Mouse (Mus musculus) heart, adult 2 months (tissue): ENCODE data around the gene Pard6b. TPM values are rescaled to one million over a fixed set of nuclear protein-coding genes. Genes with fewer than 3 reads are reported as not detected.

ENCODE experiments used
- DNase-seq, 2 experiments: peaks; one replicate each; pipeline ENCODE4 v3.0.0; 2021
- H3K27ac ChIP-seq: fragments of 200-600 bp; 2 replicates; pipeline ENCODE4 v1.8.1; 2022
- H3K27me3 ChIP-seq: fragments of 200-500 bp; 2 replicates; pipeline ENCODE4 v1.6.1; 2012; ENCODE audit warnings: mild to moderate bottlenecking, low read length, inconsistent platforms, mixed read lengths; ENCODE audit not compliant: control insufficient read depth, insufficient read depth
- H3K36me3 ChIP-seq: fragments of 200-500 bp; 2 replicates; pipeline ENCODE4 v1.6.1; 2012; ENCODE audit warnings: low read length, inconsistent platforms; ENCODE audit not compliant: control insufficient read depth, insufficient read depth
- H3K4me1 ChIP-seq: fragments of 200-500 bp; 2 replicates; pipeline ENCODE4 v1.6.1; 2011; ENCODE audit warnings: low read length; ENCODE audit not compliant: control insufficient read depth, insufficient read depth
- H3K4me3 ChIP-seq: fragments of 200-600 bp; 2 replicates; pipeline ENCODE4 v1.8.1; 2022
- H3K79me2 ChIP-seq: fragments of 200-500 bp; replicated peaks from 2 replicates; pipeline ENCODE4 v1.6.1; 2012; ENCODE audit warnings: mild to moderate bottlenecking, inconsistent platforms, low read length, moderate library complexity, mixed read lengths; ENCODE audit not compliant: control insufficient read depth, insufficient read depth
- H3K9ac ChIP-seq: fragments of 200-500 bp; 2 replicates; pipeline ENCODE4 v1.6.1; 2012; ENCODE audit warnings: low read depth, mild to moderate bottlenecking, control low read depth, inconsistent platforms, low read length, mixed read lengths
- CTCF ChIP-seq: fragments of 200-600 bp; IDR thresholded peaks from 2 replicates; pipeline ENCODE4 v1.8.1; 2022; ENCODE audit warnings: antibody characterized with exemption, mild to moderate bottlenecking, moderate library complexity
- EP300 ChIP-seq: fragments of 200-500 bp; IDR thresholded peaks from 2 replicates; pipeline ENCODE4 v1.6.1; 2011; ENCODE audit warnings: low read depth, low read length, control low read depth; ENCODE audit not compliant: insufficient read depth
- POLR2A ChIP-seq: fragments of 200-500 bp; IDR thresholded peaks from 2 replicates; pipeline ENCODE4 v1.6.1; 2011; ENCODE audit warnings: mild to moderate bottlenecking, low read depth, low read length, control low read depth; ENCODE audit not compliant: insufficient read depth
- WGBS: fragments of 180-500 bp; shearing (Covaris S2); methylation state at CpG from one replicate; pipeline ENCODE4 v1.1.7; 2018; 5-methylcytosine and 5-hydroxymethylcytosine counted together
- intact Hi-C: fragments of 180-260 bp; cut with DNase I; formaldehyde crosslinking; loops from one replicate; pipeline ENCODE4 v1.15.1; 2025
- long read RNA-seq: library from polyadenylated mRNA; stranded (forward); transcript quantifications from one replicate; pipeline ENCODE4 v2.0.0, GENCODE M21; 2021
- polyA plus RNA-seq: library from polyadenylated mRNA; depleted of rRNA; stranded (reverse); fragments of >200 nt; gene quantifications from 2 replicates; pipeline ENCODE4 v1.2.3, GENCODE M21; 2012; rRNA removed
- total RNA-seq, 2 experiments: library from RNA; stranded (reverse); gene quantifications; 2 replicates each; pipeline ENCODE4 v1.2.3; 2021

Gene Pard6b
- total RNA-seq: 1 to 10 TPM; 2.0 to 2.2 TPM
- 2.4 TPM in 2 replicates for polyA plus RNA-seq
- long read RNA-seq, partial matches to known transcripts: 1 of 3 reads
- long read RNA-seq, other reads (novel, unspliced or antisense): 0 of 3 reads

DNA sequence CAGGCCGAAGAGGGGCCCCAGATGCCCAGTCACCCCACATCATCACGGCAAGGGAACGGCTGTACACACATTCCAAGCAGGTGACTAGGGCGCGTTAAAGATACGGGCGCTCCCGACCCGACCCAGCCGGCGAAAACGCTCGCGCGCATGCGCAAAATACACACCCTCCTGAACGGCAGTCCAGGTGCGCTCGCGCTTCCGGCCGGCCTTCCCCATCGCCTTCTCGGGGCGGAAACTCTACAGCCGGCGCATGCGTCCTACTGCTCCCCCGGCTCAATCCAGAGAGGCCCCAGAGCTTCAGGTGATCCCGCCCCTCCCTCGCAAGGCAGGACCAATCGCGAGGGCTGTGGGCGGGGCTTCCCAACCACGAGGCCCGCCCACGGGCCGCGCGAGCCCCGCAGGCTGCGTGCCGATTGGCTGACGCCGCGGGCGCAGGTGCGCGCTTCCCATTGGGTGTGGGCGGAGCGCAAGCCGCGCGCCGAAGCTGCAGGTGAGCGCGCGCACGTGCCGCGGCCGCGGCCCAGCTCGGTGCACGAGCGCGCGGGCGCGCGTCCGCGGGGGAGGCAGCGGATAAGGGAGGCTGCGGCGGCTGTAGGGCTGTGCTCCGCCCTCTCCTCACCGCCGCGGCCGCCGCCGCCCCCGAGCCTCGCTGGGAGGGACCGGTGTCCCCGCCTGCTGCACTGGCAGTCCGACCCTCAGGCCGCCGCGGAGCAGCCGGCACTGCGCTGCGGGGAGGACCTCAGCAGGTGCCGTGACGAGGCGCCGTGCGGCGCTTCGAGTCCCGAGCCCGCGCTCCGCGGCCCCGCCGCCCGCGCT lies at the start of gene Pard6b:
Gene Pard6b, plus strand, starts transcription at position 574 of the 816 bp plus-strand sequence.
- WGBS: under 1% methylated on average over 97 of the region's 110 CpGs
- Histone ChIP-seq H3K9ac (peak within 1 kb of the TSS; percentile 77), H3K27me3 (peaks cover 3% of the 10 kb centered on the region; the same call in 1 of the 2 replicates), H3K4me1 (no peaks in the 10 kb centered on the region), H3K36me3 (no peaks in the 10 kb centered on the region), H3K27ac (peak within 1 kb of the TSS; percentile 59), H3K4me3 (peak within 1 kb of the TSS; percentile 74), H3K79me2 (no peaks in the 10 kb centered on the region)
- intact Hi-C loops: no loop called here
- peak; percentile 89 to 95 for DNase-seq
- TF ChIP-seq CTCF (no peak), EP300 (no peak), POLR2A (no peak)

DNA sequence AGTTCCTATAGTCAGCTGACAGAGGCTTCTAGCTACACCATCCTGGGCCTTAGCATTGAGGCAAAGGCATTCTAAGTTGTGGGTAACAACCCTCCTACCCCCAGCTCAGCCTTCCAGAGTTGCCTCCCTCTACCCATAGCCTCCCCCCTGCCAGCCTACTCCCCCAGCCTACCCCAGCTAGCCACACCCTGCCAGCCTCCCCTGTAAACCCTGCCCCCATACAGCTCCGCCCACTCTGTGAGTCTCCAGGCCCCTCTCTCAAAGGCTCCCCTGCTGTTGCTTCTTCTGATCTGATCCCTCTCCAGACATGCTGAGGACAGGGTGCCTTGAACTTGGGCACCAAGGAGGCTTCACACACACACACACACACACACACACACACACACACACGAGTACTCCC lies 49.0 kb upstream of the Pard6b start:
- intact Hi-C loops: no loop called here
- H3K36me3 ChIP-seq: no peaks in the 10 kb centered on the region

DNA sequence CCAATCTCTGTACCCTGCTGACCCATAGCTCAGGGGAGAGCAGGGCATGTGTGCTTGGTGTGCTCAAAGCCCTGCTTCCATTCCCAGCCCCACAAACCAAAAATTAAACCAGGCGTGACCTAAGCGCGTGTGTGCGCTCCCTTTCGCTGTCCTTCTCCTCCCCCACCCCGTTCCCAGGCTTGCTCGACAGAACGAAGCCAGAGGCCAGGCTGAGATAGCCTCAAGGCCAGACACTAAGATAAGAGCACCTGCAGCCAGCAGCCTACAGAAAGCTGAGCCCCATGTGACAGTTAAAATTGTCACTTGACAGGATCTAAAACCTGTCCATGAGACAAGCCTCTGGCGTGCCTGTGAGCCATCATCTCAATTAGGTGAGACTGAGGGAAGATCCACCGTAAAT lies 46.9 kb upstream of the Pard6b start:
- Histone ChIP-seq H3K9ac (no peak overlapping the region), H3K36me3 (no peaks in the 10 kb centered on the region), H3K27ac (no peak overlapping the region), H3K79me2 (no peaks in the 10 kb centered on the region), H3K27me3 (no peaks in the 10 kb centered on the region), H3K4me1 (no peaks in the 10 kb centered on the region), H3K4me3 (no peak overlapping the region)
- no peak for DNase-seq
- WGBS: 59% methylated on average over 10 of the region's 10 CpGs
- intact Hi-C loops: no loop called here
- TF ChIP-seq EP300 (no peak), POLR2A (no peak), CTCF (no peak)

More for the DNA sequence above, 49.0 kb upstream of the Pard6b start:
- no peaks in the 10 kb centered on the region for H3K27me3 ChIP-seq
- 94% methylated on average over 2 of the region's 2 CpGs for WGBS
- no peak overlapping the region for H3K4me3 ChIP-seq
- TF ChIP-seq EP300: no peak
- TF ChIP-seq POLR2A: no peak
- no peak for TF ChIP-seq CTCF
- no peaks in the 10 kb centered on the region for H3K4me1 ChIP-seq
- H3K27ac ChIP-seq: no peak overlapping the region
- no peak overlapping the region for H3K9ac ChIP-seq
- H3K79me2 ChIP-seq: no peaks in the 10 kb centered on the region
- DNase-seq: no peak

DNA sequence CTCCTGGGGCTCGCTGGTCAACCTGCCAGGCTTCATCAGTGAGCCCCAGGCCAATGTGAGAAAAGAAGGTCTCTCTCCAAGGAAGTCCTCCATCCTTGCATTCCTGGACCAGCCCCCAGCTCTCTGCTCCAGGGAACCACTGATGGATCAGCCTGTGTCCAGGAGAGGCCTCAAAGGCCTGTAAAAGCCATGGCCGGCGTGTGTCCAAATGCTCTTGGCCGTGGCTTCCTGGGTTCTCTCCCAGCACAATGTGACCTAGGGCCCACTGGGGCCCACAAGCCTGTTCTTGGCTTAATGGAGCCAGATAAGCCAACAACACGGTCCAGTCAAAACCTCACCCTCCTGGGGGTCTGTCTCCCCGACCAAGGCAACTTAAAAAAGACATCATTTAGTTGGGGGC lies 44.9 kb upstream of the Pard6b start:
- intact Hi-C loops: no loop called here
- Histone ChIP-seq H3K79me2 (no peaks in the 10 kb centered on the region), H3K9ac (no peak overlapping the region), H3K27ac (no peak overlapping the region), H3K36me3 (no peaks in the 10 kb centered on the region), H3K4me3 (no peak overlapping the region), H3K27me3 (no peaks in the 10 kb centered on the region), H3K4me1 (no peaks in the 10 kb centered on the region)
- DNase-seq: peak; percentile 36 to 39
- no peak for TF ChIP-seq CTCF
- TF ChIP-seq POLR2A: no peak
- TF ChIP-seq EP300: no peak
- WGBS: 90% methylated on average over 6 of the region's 6 CpGs

DNA sequence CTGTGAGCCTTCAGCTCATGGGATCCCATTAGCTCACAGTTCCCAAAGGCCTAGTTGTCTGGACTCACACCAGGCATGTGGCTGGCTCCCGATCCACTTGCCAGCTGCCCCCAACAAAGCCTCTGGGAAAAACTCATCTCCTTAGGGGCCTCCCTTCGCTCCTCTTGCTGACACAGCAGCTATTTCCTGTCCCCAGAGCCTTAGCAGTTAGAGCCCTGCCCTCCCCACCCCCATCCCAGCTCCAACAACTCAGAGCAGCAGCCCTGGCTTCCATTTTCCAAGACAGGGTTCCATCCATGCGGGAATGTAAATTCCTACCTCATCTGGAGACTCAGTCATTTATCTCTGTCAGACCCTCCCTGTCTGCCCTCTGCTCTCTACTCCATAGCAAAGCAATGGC lies 43.7 kb upstream of the Pard6b start:
- no peak for TF ChIP-seq POLR2A
- TF ChIP-seq EP300: no peak
- no peak for TF ChIP-seq CTCF
- intact Hi-C loops: no loop called here
- Histone ChIP-seq H3K79me2 (no peaks in the 10 kb centered on the region), H3K27me3 (no peaks in the 10 kb centered on the region), H3K4me3 (no peak overlapping the region), H3K9ac (no peak overlapping the region), H3K4me1 (no peaks in the 10 kb centered on the region), H3K36me3 (no peaks in the 10 kb centered on the region), H3K27ac (no peak overlapping the region)
- DNase-seq: no peak
- 57% methylated on average over 3 of the region's 3 CpGs for WGBS

DNA sequence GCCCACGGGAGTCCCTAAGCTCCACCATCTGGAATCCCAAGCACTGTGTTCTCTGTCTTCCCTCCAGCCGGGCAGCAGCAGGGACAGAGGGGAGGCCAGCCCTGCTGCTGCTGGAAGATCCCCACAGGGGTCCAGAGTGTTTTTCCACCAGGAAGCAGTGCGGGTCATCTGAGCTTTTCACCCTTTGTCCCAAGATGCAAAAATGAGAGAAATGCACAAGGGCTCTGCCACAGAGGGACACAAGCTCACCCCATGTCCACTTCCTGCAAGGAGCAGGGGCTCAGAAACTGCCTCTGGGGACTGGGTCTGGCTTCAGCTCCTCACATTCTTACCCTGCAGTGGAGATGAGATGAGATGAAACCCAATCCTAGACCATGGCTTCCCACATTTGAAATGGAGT lies 40.1 kb upstream of the Pard6b start:
- Histone ChIP-seq H3K9ac (no peak overlapping the region), H3K4me3 (no peak overlapping the region), H3K27ac (no peak overlapping the region), H3K4me1 (no peaks in the 10 kb centered on the region), H3K36me3 (no peaks in the 10 kb centered on the region), H3K27me3 (no peaks in the 10 kb centered on the region), H3K79me2 (no peaks in the 10 kb centered on the region)
- 46% methylated on average over 3 of the region's 3 CpGs for WGBS
- DNase-seq: no peak
- intact Hi-C loops: no loop called here
- no peak for TF ChIP-seq CTCF
- no peak for TF ChIP-seq EP300
- no peak for TF ChIP-seq POLR2A
